Mouse (Mus musculus): ENCODE measurements around the gene Tldc1. TPM values are rescaled to one million over a fixed set of nuclear protein-coding genes. Genes with fewer than 3 reads are reported as not detected.
A peak's percentile ranks its signal among the peaks of the same experiment; 100 is the strongest.

The Tldc1 gene
- polyA plus RNA-seq, 1 experiment from 2014 or later = 14.6 TPM

- no peak for DNase-seq (ENCODE audit: low spot score)
- H3K4me3 ChIP-seq = no peak overlapping the region
- H3K36me3 ChIP-seq = no peaks in the 10 kb centered on the region
- no peak overlapping the region for H3K27ac ChIP-seq
- WGBS = 39% methylated on average over 7 of the region's 7 CpGs
- H3K4me1 ChIP-seq = peaks cover 58% of the 10 kb centered on the region
- H3K9me3 ChIP-seq (replicated peaks) = no peaks in the 10 kb centered on the region
- H3K27me3 ChIP-seq (ENCODE audit: low read depth, poor library complexity, severe bottlenecking) = no peaks in the 10 kb centered on the region
Measured at GRCm38 (mm10) chr8:119794689-119795088, 16.5 kb upstream of the Tldc1 start.

GRCm38 (mm10) chr8:119791804-119792704 lies 13.8 kb upstream of the Tldc1 start:
- Histone ChIP-seq H3K4me1 (peaks cover 42% of the 10 kb centered on the region), H3K4me3 (no peak overlapping the region), H3K27ac (peak overlapping the region; percentile 85), H3K9me3 (replicated peaks) (no peaks in the 10 kb centered on the region), H3K27me3 (ENCODE audit: low read depth, poor library complexity, severe bottlenecking) (no peaks in the 10 kb centered on the region), H3K36me3 (no peaks in the 10 kb centered on the region)
- DNase-seq (ENCODE audit: low spot score) = peak; percentile 65
- 34% methylated on average over 16 of the region's 16 CpGs for WGBS

GRCm38 (mm10) chr8:119789581-119789980 lies 11.4 kb upstream of the Tldc1 start:
- peaks cover 10% of the 10 kb centered on the region; the same call in 1 of the 2 replicates for H3K27me3 ChIP-seq (ENCODE audit: low read depth, poor library complexity, severe bottlenecking)
- WGBS = 89% methylated on average over 7 of the region's 7 CpGs
- no peak for DNase-seq (ENCODE audit: low spot score)
- no peaks in the 10 kb centered on the region for H3K36me3 ChIP-seq
- peaks cover 43% of the 10 kb centered on the region for H3K4me1 ChIP-seq
- no peak overlapping the region for H3K4me3 ChIP-seq
- H3K9me3 ChIP-seq (replicated peaks) = no peaks in the 10 kb centered on the region
- H3K27ac ChIP-seq = no peak overlapping the region

- Histone ChIP-seq H3K4me3 (no peak overlapping the region), H3K36me3 (no peaks in the 10 kb centered on the region), H3K9me3 (replicated peaks) (no peaks in the 10 kb centered on the region), H3K27me3 (ENCODE audit: low read depth, poor library complexity, severe bottlenecking) (peaks cover 16% of the 10 kb centered on the region), H3K4me1 (peaks cover 46% of the 10 kb centered on the region), H3K27ac (no peak overlapping the region)
- DNase-seq (ENCODE audit: low spot score) = no peak
- WGBS = 74% methylated on average over 9 of the region's 9 CpGs
Measured at GRCm38 (mm10) chr8:119788607-119789381, 10.6 kb upstream of the Tldc1 start.

- no peaks in the 10 kb centered on the region for H3K9me3 ChIP-seq (replicated peaks)
- 50% methylated on average over 4 of the region's 4 CpGs for WGBS
- H3K4me3 ChIP-seq = no peak overlapping the region
- no peaks in the 10 kb centered on the region for H3K36me3 ChIP-seq
- peaks cover 46% of the 10 kb centered on the region for H3K4me1 ChIP-seq
- H3K27ac ChIP-seq = no peak overlapping the region
- no peak for DNase-seq (ENCODE audit: low spot score)
- H3K27me3 ChIP-seq (ENCODE audit: low read depth, poor library complexity, severe bottlenecking) = peaks cover 19% of the 10 kb centered on the region
Measured at GRCm38 (mm10) chr8:119787341-119787740, 9.1 kb upstream of the Tldc1 start.

- peaks cover 41% of the 10 kb centered on the region for H3K4me1 ChIP-seq
- peaks cover 19% of the 10 kb centered on the region for H3K27me3 ChIP-seq (ENCODE audit: low read depth, poor library complexity, severe bottlenecking)
- H3K36me3 ChIP-seq = no peaks in the 10 kb centered on the region
- no peaks in the 10 kb centered on the region for H3K9me3 ChIP-seq (replicated peaks)
- H3K4me3 ChIP-seq = no peak overlapping the region
- H3K27ac ChIP-seq = no peak overlapping the region
- DNase-seq (ENCODE audit: low spot score) = no peak
- WGBS = 74% methylated on average over 3 of the region's 3 CpGs
Measured at GRCm38 (mm10) chr8:119786871-119787270, 8.7 kb upstream of the Tldc1 start.

- DNase-seq (ENCODE audit: low spot score) = no peak
- no peaks in the 10 kb centered on the region for H3K9me3 ChIP-seq (replicated peaks)
- no peak overlapping the region for H3K4me3 ChIP-seq
- no peaks in the 10 kb centered on the region for H3K36me3 ChIP-seq
- H3K27me3 ChIP-seq (ENCODE audit: low read depth, poor library complexity, severe bottlenecking) = peaks cover 20% of the 10 kb centered on the region
- 53% methylated on average over 18 of the region's 18 CpGs for WGBS
- peaks cover 32% of the 10 kb centered on the region for H3K4me1 ChIP-seq
- peak overlapping the region; percentile 37; the same call in 1 of the 2 replicates for H3K27ac ChIP-seq
Measured at GRCm38 (mm10) chr8:119785764-119786405, 7.7 kb upstream of the Tldc1 start.

GRCm38 (mm10) chr8:119784676-119785075 lies 6.5 kb upstream of the Tldc1 start:
- Histone ChIP-seq H3K4me3 (no peak overlapping the region), H3K36me3 (no peaks in the 10 kb centered on the region), H3K4me1 (peaks cover 28% of the 10 kb centered on the region), H3K9me3 (replicated peaks) (no peaks in the 10 kb centered on the region), H3K27me3 (ENCODE audit: low read depth, poor library complexity, severe bottlenecking) (peaks cover 24% of the 10 kb centered on the region), H3K27ac (0 out of 2 replicates have a peak overlapping the region, but pooled peaks have one; percentile 11)
- no peak for DNase-seq (ENCODE audit: low spot score)
- WGBS = 75% methylated on average over 7 of the region's 7 CpGs

GRCm38 (mm10) chr8:119784141-119784574 lies 5.9 kb upstream of the Tldc1 start:
- H3K4me1 ChIP-seq = peaks cover 28% of the 10 kb centered on the region

GRCm38 (mm10) chr8:119783579-119783978 lies 5.4 kb upstream of the Tldc1 start:
- no peak overlapping the region for H3K27ac ChIP-seq
- no peak overlapping the region for H3K4me3 ChIP-seq
- peaks cover 28% of the 10 kb centered on the region for H3K4me1 ChIP-seq
- WGBS = 73% methylated on average over 6 of the region's 6 CpGs
- no peaks in the 10 kb centered on the region for H3K36me3 ChIP-seq
- DNase-seq (ENCODE audit: low spot score) = no peak
- no peaks in the 10 kb centered on the region for H3K9me3 ChIP-seq (replicated peaks)
- peaks cover 24% of the 10 kb centered on the region for H3K27me3 ChIP-seq (ENCODE audit: low read depth, poor library complexity, severe bottlenecking)

More at GRCm38 (mm10) chr8:119784141-119784574, 5.9 kb upstream of the Tldc1 start:
- H3K9me3 ChIP-seq (replicated peaks) = no peaks in the 10 kb centered on the region
- no peak overlapping the region for H3K27ac ChIP-seq
- peaks cover 24% of the 10 kb centered on the region for H3K27me3 ChIP-seq (ENCODE audit: low read depth, poor library complexity, severe bottlenecking)
- no peak for DNase-seq (ENCODE audit: low spot score)
- no peak overlapping the region for H3K4me3 ChIP-seq
- H3K36me3 ChIP-seq = no peaks in the 10 kb centered on the region
- 48% methylated on average over 9 of the region's 9 CpGs for WGBS

GRCm38 (mm10) chr8:119782715-119783114 lies 4.5 kb upstream of the Tldc1 start:
- H3K27me3 ChIP-seq (ENCODE audit: low read depth, poor library complexity, severe bottlenecking) = peaks cover 24% of the 10 kb centered on the region
- no peak overlapping the region for H3K27ac ChIP-seq
- no peak overlapping the region for H3K4me3 ChIP-seq
- no peaks in the 10 kb centered on the region for H3K36me3 ChIP-seq
- H3K4me1 ChIP-seq = peaks cover 36% of the 10 kb centered on the region
- no peaks in the 10 kb centered on the region for H3K9me3 ChIP-seq (replicated peaks)
- peak; percentile 79 for DNase-seq (ENCODE audit: low spot score)
- 10% methylated on average over 5 of the region's 5 CpGs for WGBS

- Histone ChIP-seq H3K27ac (no peak overlapping the region), H3K4me3 (no peak overlapping the region), H3K4me1 (peaks cover 47% of the 10 kb centered on the region), H3K27me3 (ENCODE audit: low read depth, poor library complexity, severe bottlenecking) (peaks cover 23% of the 10 kb centered on the region), H3K36me3 (no peaks in the 10 kb centered on the region), H3K9me3 (replicated peaks) (no peaks in the 10 kb centered on the region)
- DNase-seq (ENCODE audit: low spot score) = no peak
- WGBS = 72% methylated on average over 4 of the region's 4 CpGs
Measured at GRCm38 (mm10) chr8:119781086-119781840, 3.0 kb upstream of the Tldc1 start.

All from limb, embryonic 10.5 days (tissue).